Mouse (Mus musculus) B cell, adult 2 months (primary cell): Measurements from ENCODE around the gene Ttc14.

Experiments used
- DNase-seq, 2 experiments: peaks; one replicate each; pipeline ENCODE4 v3.0.0; 2022

The Ttc14 gene

GRCm38 (mm10) chr3:33799617-33800512, at the start of gene Ttc14:
TSS of gene Ttc14 (plus strand) at chr3:33799832.
- DNase-seq = peak; percentile 98 to 99

- no peak for DNase-seq
Observed at GRCm38 (mm10) chr3:33790975-33791374, 8.7 kb upstream of the Ttc14 start.

GRCm38 (mm10) chr3:33800513-33800820, 835 bp downstream of the Ttc14 start:
- no peak for DNase-seq

GRCm38 (mm10) chr3:33807151-33807550, 7.5 kb downstream of the Ttc14 start:
- DNase-seq = no peak

GRCm38 (mm10) chr3:33824135-33824946, 24.7 kb downstream of the Ttc14 start:
- peak; percentile 27 to 44 for DNase-seq

GRCm38 (mm10) chr3:33832351-33832750, 32.7 kb downstream of the Ttc14 start:
- no peak for DNase-seq

GRCm38 (mm10) chr3:33836576-33836975, 36.9 kb downstream of the Ttc14 start:
- DNase-seq = no peak

GRCm38 (mm10) chr3:33838877-33839276, 39.2 kb downstream of the Ttc14 start:
- DNase-seq = no peak

- peak; percentile 7 to 13 for DNase-seq
Observed at GRCm38 (mm10) chr3:33843801-33844632, 44.4 kb downstream of the Ttc14 start, which contains the start of gene Ccdc39. TSS of gene Ccdc39 (minus strand) at chr3:33844310.

- no peak for DNase-seq
Observed at GRCm38 (mm10) chr3:33846639-33847038, 47.0 kb downstream of the Ttc14 start.

GRCm38 (mm10) chr3:33850856-33851255, 51.2 kb downstream of the Ttc14 start:
- DNase-seq = no peak

- no peak for DNase-seq
Observed at GRCm38 (mm10) chr3:33853062-33853461, 53.4 kb downstream of the Ttc14 start.

GRCm38 (mm10) chr3:33858939-33859338, 59.3 kb downstream of the Ttc14 start:
- no peak for DNase-seq

- no peak for DNase-seq
Observed at GRCm38 (mm10) chr3:33864000-33864540, 64.4 kb downstream of the Ttc14 start.
